Mouse (Mus musculus) hindbrain, embryonic 11.5 days (tissue): ENCODE measurements around the gene Dock2. TPM values are rescaled to one million over a fixed set of nuclear protein-coding genes. Genes with fewer than 3 reads are reported as not detected.
A peak's percentile ranks its signal among the peaks of the same experiment; 100 is the strongest.

Experiments used
- ATAC-seq: fragments of 200-750 bp; cut with Nextera tagmentation; 2 replicates; pipeline ENCODE4 v1.8.0; 2017; ENCODE audit warnings: mild to moderate bottlenecking, moderate TSS enrichment, moderate library complexity; ENCODE audit not compliant: low FRiP score
- DNase-seq: peaks from one replicate; pipeline ENCODE4 v3.0.0-alpha.2; 2015; ENCODE audit warnings: low spot score
- H3K27ac ChIP-seq: fragments of 300-500 bp; sonication (generic); 2 replicates; pipeline ENCODE4 v1.5.1; 2014; ENCODE audit warnings: mild to moderate bottlenecking, low read depth, low read length
- H3K27me3 ChIP-seq: fragments of 300-500 bp; sonication (generic); 2 replicates; pipeline ENCODE4 v1.6.1; 2014; ENCODE audit warnings: mild to moderate bottlenecking, low read length, moderate library complexity, mixed read lengths; ENCODE audit not compliant: control insufficient read depth, insufficient read depth
- H3K36me3 ChIP-seq: fragments of 300-500 bp; sonication (generic); 2 replicates; pipeline ENCODE4 v1.6.1; 2014; ENCODE audit warnings: mild to moderate bottlenecking, low read length, moderate library complexity, mixed read lengths; ENCODE audit not compliant: control insufficient read depth, insufficient read depth
- H3K4me1 ChIP-seq: fragments of 300-500 bp; sonication (generic); replicated peaks from 2 replicates; pipeline ENCODE4 v1.6.1; 2014; ENCODE audit warnings: low read length, mixed read lengths; ENCODE audit not compliant: control insufficient read depth, insufficient read depth
- H3K4me2 ChIP-seq: fragments of 300-500 bp; sonication (generic); replicated peaks from 2 replicates; pipeline ENCODE4 v1.6.1; 2014; ENCODE audit warnings: mild to moderate bottlenecking, low read depth, low read length
- H3K4me3 ChIP-seq: fragments of 300-500 bp; sonication (generic); 2 replicates; pipeline ENCODE4 v1.5.1; 2014; ENCODE audit warnings: low read depth, low read length
- H3K9ac ChIP-seq: fragments of 300-500 bp; sonication (generic); 2 replicates; pipeline ENCODE4 v1.6.1; 2014; ENCODE audit warnings: low read depth, low read length
- H3K9me3 ChIP-seq: fragments of 300-500 bp; sonication (generic); 2 replicates; pipeline ENCODE4 v1.6.1; 2016; ENCODE audit warnings: low read length; ENCODE audit not compliant: control insufficient read depth
- WGBS: fragments of 180-500 bp; shearing (Covaris S2); extraction: QIAGEN DNeasy Blood & Tissue Kit; methylation state at CpG from one replicate; pipeline ENCODE4 v1.1.7; 2014; 5-methylcytosine and 5-hydroxymethylcytosine counted together
- polyA plus RNA-seq: library from polyadenylated mRNA; unstranded; fragments of >200 nt; fragmentation: Nextera tagmentation; extraction: Ambion mirVana; gene quantifications from 2 replicates; pipeline ENCODE4 v1.2.1, GENCODE M21; 2014

Gene Dock2
- polyA plus RNA-seq, 1 experiment from 2014 or later: 0.77 TPM

- Histone ChIP-seq H3K9me3 (no peaks in the 10 kb centered on the region), H3K27ac (no peak overlapping the region), H3K9ac (no peak overlapping the region), H3K4me1 (no peaks in the 10 kb centered on the region), H3K4me2 (no peak overlapping the region), H3K36me3 (no peaks in the 10 kb centered on the region), H3K4me3 (no peak overlapping the region), H3K27me3 (no peaks in the 10 kb centered on the region)
- no peak for ATAC-seq
- no peak for DNase-seq
- WGBS: 84% methylated on average over 1 of the region's 1 CpGs
Measured at GRCm38 (mm10) chr11:34499663-34500062, 284.0 kb downstream of the Dock2 start.

DNA sequence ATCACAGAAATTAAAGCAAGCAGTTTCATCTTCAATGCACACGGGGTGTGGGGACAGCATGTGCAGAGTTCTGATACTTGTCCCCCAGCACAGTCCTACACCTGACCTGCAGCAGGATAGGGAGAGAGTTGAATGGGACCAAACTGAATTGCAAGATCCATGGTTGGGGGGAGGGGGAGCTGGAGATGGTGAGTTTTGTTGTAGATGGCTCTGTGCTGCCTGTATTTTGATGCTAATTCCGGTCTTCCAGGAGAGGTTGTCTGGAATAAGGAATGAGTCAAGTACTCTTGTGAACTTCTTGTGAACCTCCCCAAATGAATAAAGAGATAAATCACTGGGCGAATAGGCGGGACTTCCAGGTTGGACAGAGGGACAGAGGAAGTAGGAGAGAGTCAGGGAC is 289.0 kb downstream of the Dock2 start:
- H3K4me3 ChIP-seq: no peak overlapping the region
- ATAC-seq (peak; percentile 68), DNase-seq (no peak)
- 68% methylated on average over 4 of the region's 4 CpGs for WGBS
- no peaks in the 10 kb centered on the region for H3K27me3 ChIP-seq
- H3K4me1 ChIP-seq: no peaks in the 10 kb centered on the region
- H3K27ac ChIP-seq: no peak overlapping the region
- H3K4me2 ChIP-seq: no peak overlapping the region
- no peak overlapping the region for H3K9ac ChIP-seq
- no peaks in the 10 kb centered on the region for H3K9me3 ChIP-seq
- H3K36me3 ChIP-seq: no peaks in the 10 kb centered on the region

GRCm38 (mm10) chr11:34492986-34493385 is 290.7 kb downstream of the Dock2 start:
- no peaks in the 10 kb centered on the region for H3K36me3 ChIP-seq
- DNase-seq (no peak), ATAC-seq (no peak)
- H3K4me1 ChIP-seq: no peaks in the 10 kb centered on the region
- no peak overlapping the region for H3K4me3 ChIP-seq
- WGBS: 92% methylated on average over 3 of the region's 3 CpGs
- no peak overlapping the region for H3K4me2 ChIP-seq
- H3K27ac ChIP-seq: no peak overlapping the region
- H3K9me3 ChIP-seq: no peaks in the 10 kb centered on the region
- no peak overlapping the region for H3K9ac ChIP-seq
- H3K27me3 ChIP-seq: no peaks in the 10 kb centered on the region

GRCm38 (mm10) chr11:34492223-34492622 is 291.5 kb downstream of the Dock2 start:
- ATAC-seq: no peak
- Histone ChIP-seq H3K4me2 (no peak overlapping the region), H3K9ac (no peak overlapping the region), H3K27ac (no peak overlapping the region), H3K4me1 (no peaks in the 10 kb centered on the region), H3K4me3 (no peak overlapping the region), H3K27me3 (no peaks in the 10 kb centered on the region), H3K36me3 (no peaks in the 10 kb centered on the region), H3K9me3 (no peaks in the 10 kb centered on the region)
- 95% methylated on average over 2 of the region's 2 CpGs for WGBS
- DNase-seq: no peak

GRCm38 (mm10) chr11:34489548-34489947 is 294.1 kb downstream of the Dock2 start:
- Histone ChIP-seq H3K4me1 (no peaks in the 10 kb centered on the region), H3K9ac (no peak overlapping the region), H3K27me3 (no peaks in the 10 kb centered on the region), H3K4me2 (no peak overlapping the region), H3K4me3 (no peak overlapping the region), H3K36me3 (no peaks in the 10 kb centered on the region), H3K9me3 (no peaks in the 10 kb centered on the region), H3K27ac (no peak overlapping the region)
- WGBS: 90% methylated on average over 6 of the region's 6 CpGs
- no peak for ATAC-seq
- no peak for DNase-seq

DNA sequence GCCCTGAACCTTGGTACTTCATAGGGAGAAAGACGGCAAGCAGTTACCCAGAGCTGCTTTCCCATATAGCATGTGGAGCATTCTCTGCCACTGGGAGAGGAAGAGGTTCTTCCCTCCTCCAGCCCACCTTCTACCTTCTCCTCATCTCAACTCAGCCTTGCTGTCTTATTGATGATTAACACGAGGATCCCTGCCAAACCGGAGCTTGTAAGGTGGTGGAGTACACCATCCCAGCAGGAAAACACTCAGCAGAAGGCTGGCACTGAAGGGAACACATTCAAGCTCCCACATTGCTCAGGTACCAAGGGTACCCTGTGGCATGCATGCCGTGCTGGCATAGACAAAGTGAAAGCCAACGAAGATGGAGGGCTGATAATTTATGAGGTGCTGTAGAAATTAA is 304.4 kb downstream of the Dock2 start:
- no peak for DNase-seq
- ATAC-seq: no peak
- Histone ChIP-seq H3K9ac (no peak overlapping the region), H3K4me1 (no peaks in the 10 kb centered on the region), H3K36me3 (no peaks in the 10 kb centered on the region), H3K4me2 (no peak overlapping the region), H3K27ac (no peak overlapping the region), H3K4me3 (no peak overlapping the region), H3K27me3 (no peaks in the 10 kb centered on the region), H3K9me3 (no peaks in the 10 kb centered on the region)
- WGBS: 83% methylated on average over 5 of the region's 5 CpGs

- ATAC-seq (no peak), DNase-seq (no peak)
- Histone ChIP-seq H3K4me2 (no peak overlapping the region), H3K36me3 (no peaks in the 10 kb centered on the region), H3K27me3 (no peaks in the 10 kb centered on the region), H3K4me1 (no peaks in the 10 kb centered on the region), H3K4me3 (no peak overlapping the region), H3K9ac (no peak overlapping the region), H3K27ac (no peak overlapping the region), H3K9me3 (no peaks in the 10 kb centered on the region)
- WGBS: 86% methylated on average over 2 of the region's 2 CpGs
Measured at GRCm38 (mm10) chr11:34469792-34470191, 313.9 kb downstream of the Dock2 start.

GRCm38 (mm10) chr11:34468571-34468970 is 315.1 kb downstream of the Dock2 start:
- Histone ChIP-seq H3K9me3 (no peaks in the 10 kb centered on the region), H3K9ac (no peak overlapping the region), H3K36me3 (no peaks in the 10 kb centered on the region), H3K27ac (no peak overlapping the region), H3K4me1 (no peaks in the 10 kb centered on the region), H3K27me3 (no peaks in the 10 kb centered on the region), H3K4me2 (no peak overlapping the region), H3K4me3 (no peak overlapping the region)
- ATAC-seq (no peak), DNase-seq (no peak)
- 81% methylated on average over 3 of the region's 3 CpGs for WGBS

- Histone ChIP-seq H3K27me3 (no peaks in the 10 kb centered on the region), H3K9ac (no peak overlapping the region), H3K9me3 (no peaks in the 10 kb centered on the region), H3K27ac (no peak overlapping the region), H3K36me3 (no peaks in the 10 kb centered on the region), H3K4me3 (no peak overlapping the region), H3K4me1 (no peaks in the 10 kb centered on the region), H3K4me2 (no peak overlapping the region)
- ATAC-seq (no peak), DNase-seq (no peak)
- WGBS: 73% methylated on average over 1 of the region's 1 CpGs
Measured at GRCm38 (mm10) chr11:34467056-34467455, 316.6 kb downstream of the Dock2 start.
